Mouse (Mus musculus) kidney, embryonic 16.5 days (tissue): ENCODE results near the gene Eif4e3. TPM values are rescaled to one million over a fixed set of nuclear protein-coding genes. Genes with fewer than 3 reads are reported as not detected.
A peak's percentile ranks its signal among the peaks of the same experiment; 100 is the strongest.

Source experiments
- ATAC-seq: fragments of 200-750 bp; cut with Nextera tagmentation; 2 replicates; pipeline ENCODE4 v1.8.0; 2017; ENCODE audit warnings: moderate TSS enrichment; ENCODE audit not compliant: low FRiP score, low TSS enrichment
- H3K27ac ChIP-seq: fragments of 300-500 bp; sonication (generic); 2 replicates; pipeline ENCODE4 v1.5.1; 2014; ENCODE audit warnings: low read length
- H3K27me3 ChIP-seq: fragments of 300-500 bp; sonication (generic); 2 replicates; pipeline ENCODE4 v1.6.1; 2014; ENCODE audit warnings: low read length, control low read depth, mixed read lengths; ENCODE audit not compliant: insufficient read depth
- H3K36me3 ChIP-seq: fragments of 300-500 bp; sonication (generic); 2 replicates; pipeline ENCODE4 v1.6.1; 2014; ENCODE audit warnings: low read length, control low read depth, mixed read lengths; ENCODE audit not compliant: insufficient read depth
- H3K4me1 ChIP-seq: fragments of 300-500 bp; sonication (generic); 2 replicates; pipeline ENCODE4 v1.6.1; 2014; ENCODE audit warnings: low read length, control low read depth, mixed read lengths; ENCODE audit not compliant: insufficient read depth
- H3K4me2 ChIP-seq: fragments of 300-500 bp; sonication (generic); replicated peaks from 2 replicates; pipeline ENCODE4 v1.6.1; 2014; ENCODE audit warnings: low read depth, low read length
- H3K4me3 ChIP-seq: fragments of 300-500 bp; sonication (generic); 2 replicates; pipeline ENCODE4 v1.5.1; 2014; ENCODE audit warnings: mild to moderate bottlenecking, low read length
- H3K9ac ChIP-seq: fragments of 300-500 bp; sonication (generic); replicated peaks from 2 replicates; pipeline ENCODE4 v1.6.1; 2014; ENCODE audit warnings: low read length
- H3K9me3 ChIP-seq: fragments of 300-500 bp; sonication (generic); 2 replicates; pipeline ENCODE4 v1.6.1; 2016; ENCODE audit warnings: low read length, control low read depth
- WGBS: fragments of 180-500 bp; shearing (Covaris S2); extraction: QIAGEN DNeasy Blood & Tissue Kit; methylation state at CpG from one replicate; pipeline ENCODE4 v1.1.7; 2014; 5-methylcytosine and 5-hydroxymethylcytosine counted together
- polyA plus RNA-seq: library from polyadenylated mRNA; unstranded; fragments of >200 nt; fragmentation: Nextera tagmentation; extraction: Ambion mirVana; gene quantifications from 2 replicates; pipeline ENCODE4 v1.2.1, GENCODE M21; 2015

Eif4e3 gene
- polyA plus RNA-seq, 1 experiment from 2014 or later: 18.5 TPM

DNA sequence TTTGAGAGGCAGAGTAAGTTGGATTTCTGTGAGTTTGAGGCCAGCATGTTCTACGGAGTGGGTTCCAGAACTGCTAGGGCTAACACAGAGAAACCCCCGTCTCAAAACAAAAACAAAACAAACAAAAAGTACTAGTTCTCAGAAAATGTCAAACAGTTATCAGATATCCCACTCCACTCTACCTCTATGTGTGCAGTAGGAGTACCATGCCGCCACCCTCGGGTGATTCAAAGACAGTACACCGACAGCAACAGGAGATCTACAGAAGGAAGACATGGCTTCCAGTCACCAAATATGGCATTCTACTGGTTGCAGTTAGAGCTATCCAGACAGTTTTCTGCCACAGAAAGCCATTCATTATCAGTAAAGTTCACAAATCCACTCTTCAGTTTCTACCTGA, 21.7 kb downstream of the Eif4e3 start:
- H3K9me3 ChIP-seq: peaks cover 5% of the 10 kb centered on the region; the same call in 1 of the 2 replicates
- no peak overlapping the region for H3K4me2 ChIP-seq
- peak overlapping the region; percentile 51; the same call in 1 of the 2 replicates for H3K27ac ChIP-seq
- no peak overlapping the region for H3K9ac ChIP-seq
- 79% methylated on average over 5 of the region's 5 CpGs for WGBS
- peaks cover 23% of the 10 kb centered on the region for H3K4me1 ChIP-seq
- ATAC-seq: no peak
- H3K27me3 ChIP-seq: no peaks in the 10 kb centered on the region
- no peak overlapping the region for H3K4me3 ChIP-seq
- H3K36me3 ChIP-seq: 0 out of 2 replicates have a peak, but pooled peaks cover 5% of the 10 kb centered on the region

DNA sequence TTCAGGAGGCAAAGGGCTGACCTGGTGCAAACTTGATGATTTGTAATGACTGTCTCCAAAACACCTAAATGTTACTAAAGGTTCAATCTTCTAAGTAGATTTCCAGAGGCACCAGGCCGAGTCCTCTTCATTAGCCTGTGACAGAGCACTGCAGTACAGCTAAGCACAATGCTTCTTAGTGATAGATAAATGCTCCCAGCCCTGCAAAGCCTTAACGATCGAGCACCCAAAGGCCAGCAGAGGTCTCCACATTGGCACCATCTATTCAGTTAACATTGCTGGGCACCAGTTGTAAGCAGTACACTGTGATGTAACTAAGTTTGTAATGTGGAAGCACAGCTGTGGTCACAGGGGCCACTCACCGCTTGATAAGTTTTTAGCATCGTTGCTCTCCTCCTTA, 22.2 kb downstream of the Eif4e3 start:
- Histone ChIP-seq H3K27ac (peak overlapping the region; percentile 51), H3K36me3 (0 out of 2 replicates have a peak, but pooled peaks cover 5% of the 10 kb centered on the region), H3K27me3 (no peaks in the 10 kb centered on the region), H3K4me3 (no peak overlapping the region), H3K4me1 (peaks cover 23% of the 10 kb centered on the region), H3K9me3 (peaks cover 5% of the 10 kb centered on the region; the same call in 1 of the 2 replicates), H3K4me2 (no peak overlapping the region), H3K9ac (no peak overlapping the region)
- WGBS: 79% methylated on average over 5 of the region's 5 CpGs
- no peak for ATAC-seq

DNA sequence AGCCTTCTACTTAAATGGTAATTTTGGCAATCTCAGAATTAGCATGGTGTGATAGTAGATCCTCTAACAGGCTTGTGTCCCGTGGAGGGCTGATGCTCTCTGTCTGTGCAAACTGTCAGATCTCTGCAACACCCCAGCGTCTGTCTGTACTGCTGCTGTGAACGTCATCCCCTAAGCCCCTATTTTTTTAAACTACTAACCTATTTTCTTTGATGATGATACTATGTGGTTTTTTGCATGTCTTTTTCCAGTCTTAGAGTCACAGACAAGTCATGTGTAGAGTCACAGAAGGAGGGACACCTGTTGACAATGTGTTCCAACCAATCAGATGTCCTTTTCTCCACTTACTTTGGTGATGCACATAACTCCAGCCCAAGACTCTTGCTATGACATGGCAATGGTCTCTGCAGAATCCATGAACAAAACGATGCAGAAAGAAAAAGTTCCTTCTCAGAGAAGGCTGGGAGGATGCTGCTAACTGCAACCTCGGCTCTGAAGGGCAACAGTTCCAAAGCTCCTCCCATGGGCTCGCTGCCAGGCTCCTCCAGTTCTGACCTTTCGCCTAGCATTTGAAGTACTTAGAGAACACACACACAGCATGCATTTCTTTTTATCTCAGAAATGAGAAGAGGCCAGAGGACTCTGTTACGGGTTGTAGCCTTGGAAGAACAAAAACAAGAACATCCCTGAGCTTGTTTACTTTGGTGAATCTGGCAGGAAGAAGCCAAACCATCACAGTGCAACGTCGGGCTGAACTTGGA, 23.0 kb downstream of the Eif4e3 start:
- Histone ChIP-seq H3K4me3 (no peak overlapping the region), H3K36me3 (0 out of 2 replicates have a peak, but pooled peaks cover 5% of the 10 kb centered on the region), H3K27ac (peak overlapping the region; percentile 51; the same call in 1 of the 2 replicates), H3K4me2 (no peak overlapping the region), H3K9ac (no peak overlapping the region), H3K9me3 (peaks cover 5% of the 10 kb centered on the region; the same call in 1 of the 2 replicates), H3K4me1 (peaks cover 23% of the 10 kb centered on the region), H3K27me3 (no peaks in the 10 kb centered on the region)
- ATAC-seq: peak; percentile 65; the same call in 1 of the 2 replicates
- 49% methylated on average over 10 of the region's 10 CpGs for WGBS

DNA sequence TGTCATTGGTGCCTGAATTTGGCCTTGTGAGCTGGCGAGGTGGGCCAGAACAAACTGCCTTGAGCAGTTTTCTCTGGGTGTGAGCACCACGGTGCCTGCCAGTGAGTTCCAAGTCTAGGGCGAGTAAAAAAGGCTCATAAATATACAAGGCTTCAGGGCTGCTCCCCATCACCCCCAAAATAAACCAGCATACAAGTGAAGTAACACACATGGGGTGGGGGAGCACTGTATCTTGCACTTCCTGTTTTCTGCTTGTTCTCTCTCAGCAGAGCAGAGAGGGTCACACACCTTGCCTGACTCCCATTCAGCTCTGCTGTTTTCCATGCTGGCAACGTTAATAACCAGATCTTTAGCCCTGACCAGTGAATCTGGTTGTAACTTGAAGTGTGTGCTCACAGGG, 29.1 kb downstream of the Eif4e3 start:
- Histone ChIP-seq H3K27ac (no peak overlapping the region), H3K27me3 (no peaks in the 10 kb centered on the region), H3K36me3 (no peaks in the 10 kb centered on the region), H3K4me1 (no peaks in the 10 kb centered on the region), H3K9ac (no peak overlapping the region), H3K4me3 (no peak overlapping the region), H3K9me3 (no peaks in the 10 kb centered on the region), H3K4me2 (no peak overlapping the region)
- WGBS: 55% methylated on average over 4 of the region's 4 CpGs
- ATAC-seq: no peak

DNA sequence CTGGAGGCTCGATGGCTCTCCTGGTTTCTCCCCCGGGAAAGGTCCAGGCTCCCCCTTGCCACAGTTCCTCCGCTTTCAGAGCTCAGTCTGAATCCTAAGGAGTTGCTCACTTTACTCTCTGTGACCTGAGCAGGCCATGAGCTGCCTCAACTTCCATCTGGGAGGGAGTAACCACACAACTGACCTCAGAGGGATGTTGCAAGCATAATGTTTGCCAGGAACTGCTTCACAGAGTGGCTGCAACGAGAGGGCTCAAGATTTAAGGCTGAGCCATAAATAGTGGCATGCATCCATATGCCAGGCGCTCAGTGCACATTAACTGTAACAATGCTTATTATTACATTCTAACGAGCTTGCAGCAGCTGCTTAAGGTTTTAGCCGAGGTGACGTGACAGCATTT, 29.8 kb downstream of the Eif4e3 start:
- H3K27ac ChIP-seq: no peak overlapping the region
- no peaks in the 10 kb centered on the region for H3K9me3 ChIP-seq
- H3K4me3 ChIP-seq: no peak overlapping the region
- H3K36me3 ChIP-seq: no peaks in the 10 kb centered on the region
- no peak overlapping the region for H3K9ac ChIP-seq
- no peaks in the 10 kb centered on the region for H3K4me1 ChIP-seq
- no peak for ATAC-seq
- no peak overlapping the region for H3K4me2 ChIP-seq
- WGBS: 60% methylated on average over 8 of the region's 8 CpGs
- no peaks in the 10 kb centered on the region for H3K27me3 ChIP-seq

DNA sequence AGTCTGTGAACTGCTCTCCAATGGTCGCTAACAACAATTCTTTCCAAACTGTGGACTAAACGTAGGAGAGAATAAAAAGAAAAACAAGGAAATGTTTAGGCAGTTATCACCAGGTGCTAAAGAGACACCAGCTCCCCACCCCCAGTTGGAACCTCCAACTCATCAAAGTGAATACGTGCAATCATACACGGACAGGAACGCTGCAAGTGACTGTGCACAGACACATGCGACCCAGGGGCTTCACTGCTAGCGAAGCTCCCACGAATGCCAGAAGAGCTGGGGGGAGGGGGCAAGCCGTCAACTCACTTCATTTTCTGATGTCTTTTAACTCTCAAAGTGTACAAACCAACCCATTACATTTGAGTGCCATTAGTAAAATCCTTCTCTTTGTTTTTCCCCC, 30.4 kb downstream of the Eif4e3 start:
- Histone ChIP-seq H3K27me3 (no peaks in the 10 kb centered on the region), H3K27ac (no peak overlapping the region), H3K4me1 (no peaks in the 10 kb centered on the region), H3K4me3 (no peak overlapping the region), H3K9ac (no peak overlapping the region), H3K9me3 (no peaks in the 10 kb centered on the region), H3K36me3 (no peaks in the 10 kb centered on the region), H3K4me2 (no peak overlapping the region)
- 62% methylated on average over 9 of the region's 9 CpGs for WGBS
- ATAC-seq: no peak

DNA sequence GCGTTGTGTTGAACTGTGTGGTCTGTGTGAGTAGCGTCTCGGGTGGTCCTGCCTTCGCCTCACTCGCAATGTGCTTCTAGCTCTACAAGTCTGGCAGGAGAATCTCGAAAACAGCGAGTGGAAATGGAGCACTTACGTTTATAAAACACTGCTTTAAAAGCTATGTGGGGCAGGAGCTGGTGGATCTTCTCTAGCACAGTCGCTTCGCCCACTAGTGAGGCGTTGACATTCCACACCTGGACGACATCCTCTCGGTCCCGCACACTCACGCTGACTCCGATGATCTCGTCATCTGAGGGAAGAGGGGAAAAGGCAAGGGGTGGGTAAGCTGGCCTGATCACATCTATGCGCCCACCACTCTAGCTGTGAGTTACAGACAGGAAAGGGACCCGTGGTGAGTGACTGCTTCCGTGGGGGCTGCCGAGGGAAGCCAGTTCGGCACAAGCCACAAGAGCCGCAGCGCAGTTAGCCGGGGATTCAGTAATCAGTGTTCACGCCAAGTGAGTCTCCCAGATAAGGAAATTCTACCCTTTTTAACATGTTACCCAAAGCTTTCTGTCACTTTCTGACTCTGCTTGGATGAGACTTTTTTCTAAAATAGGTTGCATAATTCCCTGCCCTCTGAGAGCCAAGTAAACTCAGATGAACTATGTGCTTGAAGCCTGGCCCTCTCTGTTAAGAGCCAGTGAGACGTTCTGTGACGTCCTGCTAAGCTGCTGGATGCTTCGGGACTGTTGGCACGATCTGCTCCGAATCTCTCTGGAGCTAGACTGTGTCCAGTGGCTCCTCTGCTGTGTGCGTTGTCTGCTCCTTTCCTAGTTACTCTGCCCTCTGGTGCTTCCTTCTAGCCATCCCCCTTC, 34.2 kb downstream of the Eif4e3 start:
- H3K4me1 ChIP-seq: no peaks in the 10 kb centered on the region
- H3K9me3 ChIP-seq: no peaks in the 10 kb centered on the region
- H3K4me2 ChIP-seq: no peak overlapping the region
- no peak overlapping the region for H3K9ac ChIP-seq
- no peaks in the 10 kb centered on the region for H3K27me3 ChIP-seq
- no peaks in the 10 kb centered on the region for H3K36me3 ChIP-seq
- no peak for ATAC-seq
- H3K4me3 ChIP-seq: no peak overlapping the region
- 83% methylated on average over 32 of the region's 32 CpGs for WGBS
- no peak overlapping the region for H3K27ac ChIP-seq

DNA sequence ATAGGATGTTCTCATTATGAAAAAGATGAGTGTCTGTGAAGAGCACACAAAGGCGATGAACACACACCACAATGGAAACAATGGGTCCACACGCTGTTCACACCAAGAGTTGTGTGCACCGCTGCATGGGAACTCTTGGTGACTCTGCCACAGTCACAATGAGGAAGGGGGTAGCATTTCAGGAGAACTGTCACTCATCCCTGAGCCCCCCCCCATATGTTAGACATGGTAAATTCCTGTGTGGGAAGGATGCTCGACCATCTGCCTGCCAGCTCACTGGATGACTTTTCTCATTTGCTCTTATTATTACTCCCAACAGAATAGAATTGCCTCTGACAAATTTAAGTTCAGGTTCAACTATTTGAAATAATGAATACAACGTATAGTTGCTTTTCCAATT, 34.9 kb downstream of the Eif4e3 start:
- Histone ChIP-seq H3K27me3 (no peaks in the 10 kb centered on the region), H3K4me2 (no peak overlapping the region), H3K27ac (no peak overlapping the region), H3K9ac (no peak overlapping the region), H3K36me3 (no peaks in the 10 kb centered on the region), H3K4me1 (no peaks in the 10 kb centered on the region), H3K9me3 (no peaks in the 10 kb centered on the region), H3K4me3 (no peak overlapping the region)
- WGBS: 91% methylated on average over 5 of the region's 5 CpGs
- ATAC-seq: no peak

DNA sequence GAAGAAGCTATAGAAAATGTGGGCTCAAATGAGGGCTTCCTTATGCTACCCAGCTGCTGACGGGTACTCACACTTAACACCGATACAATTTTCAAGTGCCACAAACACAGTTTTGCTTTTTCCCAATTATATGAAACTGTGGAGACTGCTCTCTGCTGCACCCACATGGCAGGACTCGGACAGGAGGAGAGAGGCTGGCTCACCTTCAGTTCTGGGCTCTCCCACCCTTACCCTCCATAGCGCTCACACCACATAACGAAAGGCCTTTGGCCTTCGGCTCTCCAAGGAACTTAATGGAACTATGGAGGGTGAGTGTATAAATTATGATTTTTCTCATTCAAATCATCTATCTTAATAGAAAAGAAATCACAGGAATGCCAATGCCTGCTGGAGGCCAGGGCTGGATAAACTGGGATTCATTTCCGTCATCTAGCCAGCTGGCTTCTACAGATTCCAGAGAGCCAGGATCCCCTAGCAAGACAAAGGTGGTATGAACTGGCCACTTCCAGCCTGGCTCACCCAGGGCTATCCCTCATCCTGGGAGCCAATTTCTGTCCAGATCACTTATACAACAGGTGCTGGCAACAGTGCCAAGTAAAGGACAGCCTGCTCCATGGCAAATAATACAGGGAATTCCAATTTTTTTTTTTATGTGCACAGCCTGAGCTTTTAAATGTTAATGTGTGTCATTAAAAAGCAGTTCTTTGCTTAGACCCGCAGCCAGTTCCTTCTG, 36.7 kb downstream of the Eif4e3 start:
- H3K9ac ChIP-seq: no peak overlapping the region
- no peak for ATAC-seq
- WGBS: 85% methylated on average over 8 of the region's 8 CpGs
- no peaks in the 10 kb centered on the region for H3K36me3 ChIP-seq
- peaks cover 7% of the 10 kb centered on the region; the same call in 1 of the 2 replicates for H3K4me1 ChIP-seq
- H3K27ac ChIP-seq: no peak overlapping the region
- no peaks in the 10 kb centered on the region for H3K27me3 ChIP-seq
- no peak overlapping the region for H3K4me2 ChIP-seq
- no peak overlapping the region for H3K4me3 ChIP-seq
- H3K9me3 ChIP-seq: no peaks in the 10 kb centered on the region
